Mouse (Mus musculus) cerebellum, adult (tissue): ENCODE results near the gene Cog1.
"Not testable (repeated sequence)": the region's sequence is repeated elsewhere in the genome, so short reads cannot be mapped to it uniquely, and the experiment has no call there.

Experiments used
- ATAC-seq: cut with Nextera tagmentation; 2 replicates; pipeline ENCODE4 v1.9.2; 2017; ENCODE audit warnings: mild to moderate bottlenecking, moderate library complexity, mixed read lengths; ENCODE audit not compliant: insufficient number of reproducible peaks, low FRiP score, low TSS enrichment

Cog1 gene

GRCm38 (mm10) chr11:113631302-113631701 lies 17.7 kb upstream of the Cog1 start:
- ATAC-seq = no peak

GRCm38 (mm10) chr11:113631862-113632261 lies 17.1 kb upstream of the Cog1 start:
- no peak for ATAC-seq

DNA sequence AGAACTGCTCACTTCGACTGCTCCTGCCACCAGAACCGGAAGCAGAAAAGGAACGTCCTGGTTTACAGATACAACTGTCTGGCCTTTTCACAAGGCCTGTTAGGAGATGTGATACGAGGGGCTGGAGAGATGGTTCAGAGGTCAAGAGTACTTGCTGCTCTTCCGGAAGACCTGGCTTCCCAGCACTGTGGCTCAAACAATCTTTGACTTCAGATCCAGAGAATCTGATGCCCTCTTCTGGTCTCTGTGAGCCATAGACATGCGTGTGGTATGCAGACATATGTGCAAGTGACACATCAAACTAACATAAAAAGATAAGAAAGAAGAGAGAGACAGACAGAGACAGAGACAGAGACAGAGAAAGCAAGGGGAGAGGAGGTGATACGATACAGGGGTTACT lies 16.7 kb upstream of the Cog1 start:
- ATAC-seq = no peak

DNA sequence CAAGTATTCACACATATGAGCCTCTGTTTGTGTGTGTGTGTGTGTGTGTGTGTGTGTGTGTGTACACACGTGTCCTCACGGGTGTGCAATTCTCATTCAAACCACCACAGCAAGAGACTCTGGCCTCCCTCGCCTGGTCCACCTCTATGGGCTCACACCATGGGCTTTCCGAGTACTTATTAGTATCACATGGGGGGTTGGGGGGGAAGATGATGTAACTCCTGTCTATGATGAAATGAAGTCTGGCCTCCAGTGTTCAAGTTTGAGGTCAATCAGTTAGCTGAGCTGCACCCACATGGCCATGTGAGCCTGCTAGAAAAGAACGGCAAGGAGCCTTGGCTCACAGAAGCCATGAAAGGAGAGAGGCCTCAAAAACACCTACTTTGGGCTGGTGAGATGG lies 15.6 kb upstream of the Cog1 start:
- no peak for ATAC-seq

DNA sequence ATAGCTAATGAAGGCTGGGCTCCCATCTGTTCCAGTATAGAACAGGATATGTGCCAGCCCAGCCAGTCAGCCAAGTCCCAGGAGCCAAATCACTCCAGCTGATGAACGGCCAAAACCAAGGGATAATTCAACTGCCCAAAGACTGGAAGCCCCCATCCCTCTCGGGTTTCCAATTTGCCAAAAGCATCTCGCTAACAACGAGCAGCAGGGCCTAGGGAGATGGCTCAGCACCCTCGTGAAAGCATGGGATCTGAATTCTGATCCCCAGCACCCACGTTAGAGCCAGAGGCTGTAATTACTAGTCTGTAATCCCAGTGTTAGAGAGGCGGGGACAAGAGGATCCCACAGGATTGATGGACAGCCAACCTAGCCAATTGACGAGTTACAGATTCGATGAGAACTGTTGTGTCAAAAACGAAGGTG lies 14.3 kb upstream of the Cog1 start:
- ATAC-seq = no peak

DNA sequence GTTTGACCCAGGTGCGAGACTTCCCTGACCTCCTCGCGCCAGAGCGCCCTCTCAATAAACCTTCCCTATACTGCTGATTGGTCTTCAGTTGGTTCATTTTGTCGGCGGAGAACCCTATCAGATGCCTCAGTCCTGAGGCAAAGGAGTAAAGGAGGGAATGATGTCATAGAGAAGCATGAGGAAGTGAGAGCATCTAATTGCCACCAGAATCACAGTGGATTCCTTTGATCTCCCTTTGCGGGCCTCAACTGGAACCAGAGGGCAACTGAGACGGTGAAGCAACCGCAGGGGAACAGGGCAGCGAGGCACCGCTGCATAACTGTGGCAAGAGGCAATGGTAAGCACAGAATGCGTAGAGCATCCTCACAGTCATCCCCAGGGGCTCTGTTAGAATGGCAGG lies 10.3 kb upstream of the Cog1 start:
- ATAC-seq = no peak

DNA sequence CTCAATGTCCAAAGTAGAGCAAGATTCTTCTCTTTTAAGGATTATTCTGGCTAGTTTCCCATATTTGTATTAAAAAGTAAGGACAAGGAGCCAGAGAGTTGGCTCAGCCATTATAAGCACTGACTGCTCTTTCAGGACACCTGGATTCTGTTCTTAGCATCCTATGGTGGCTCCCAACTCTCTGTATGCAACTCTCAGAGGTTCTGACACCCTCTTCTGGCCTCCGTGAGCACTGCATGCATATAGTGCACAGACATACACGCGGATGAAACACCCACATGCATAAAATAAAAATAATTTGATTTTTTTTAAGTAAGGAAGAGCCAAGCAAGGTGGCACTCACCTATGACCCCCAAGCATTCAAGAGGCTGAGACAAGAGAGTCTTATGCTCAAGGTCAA lies 3.8 kb upstream of the Cog1 start:
- ATAC-seq = no peak

GRCm38 (mm10) chr11:113648152-113648551 lies 817 bp upstream of the Cog1 start:
- ATAC-seq = peak; percentile 27; the same call in 1 of the 2 replicates

DNA sequence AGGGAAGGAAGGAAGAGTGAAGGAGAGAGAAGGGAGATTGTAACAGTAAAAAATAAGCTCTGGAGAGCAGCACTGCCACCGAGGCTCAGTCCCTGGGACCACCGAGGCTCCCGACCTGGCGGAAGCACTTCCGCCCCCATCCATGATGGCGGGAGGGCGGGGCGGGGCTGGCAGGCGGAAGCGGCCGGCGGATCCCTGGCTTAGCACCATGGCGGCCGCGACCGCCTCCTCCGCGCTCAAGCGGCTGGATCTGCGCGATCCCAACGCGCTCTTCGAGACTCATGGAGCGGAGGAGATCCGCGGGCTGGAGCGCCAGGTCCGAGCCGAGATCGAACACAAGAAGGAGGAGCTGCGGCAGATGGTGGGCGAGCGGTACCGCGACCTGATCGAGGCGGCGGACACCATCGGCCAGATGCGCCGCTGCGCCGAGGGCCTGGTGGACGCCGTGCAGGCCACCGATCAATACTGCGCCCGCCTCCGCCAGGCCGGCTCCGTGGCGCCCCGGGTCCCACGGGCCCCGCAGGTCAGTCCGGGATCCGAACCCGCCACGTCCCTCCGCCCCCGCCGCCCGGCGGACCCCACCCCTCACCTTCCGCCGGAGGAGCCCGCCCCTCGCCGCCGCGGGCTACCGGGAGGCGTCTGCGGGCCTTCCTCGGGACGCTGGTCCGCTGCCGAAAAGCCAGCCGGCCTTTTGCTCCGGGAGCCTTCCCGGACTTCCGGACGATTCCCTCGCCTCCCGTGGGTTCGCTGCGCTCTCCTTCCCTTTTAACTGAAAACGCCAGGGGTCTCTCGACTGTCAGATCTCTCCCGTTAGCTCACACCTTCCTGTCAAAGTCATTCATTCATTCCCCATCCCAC lies 613 bp downstream of the Cog1 start, which contains the start of gene Slc39a11:
Gene Slc39a11 (minus strand): TSS at position 727 of the 858 bp plus-strand sequence.
- peak; percentile 42 for ATAC-seq

DNA sequence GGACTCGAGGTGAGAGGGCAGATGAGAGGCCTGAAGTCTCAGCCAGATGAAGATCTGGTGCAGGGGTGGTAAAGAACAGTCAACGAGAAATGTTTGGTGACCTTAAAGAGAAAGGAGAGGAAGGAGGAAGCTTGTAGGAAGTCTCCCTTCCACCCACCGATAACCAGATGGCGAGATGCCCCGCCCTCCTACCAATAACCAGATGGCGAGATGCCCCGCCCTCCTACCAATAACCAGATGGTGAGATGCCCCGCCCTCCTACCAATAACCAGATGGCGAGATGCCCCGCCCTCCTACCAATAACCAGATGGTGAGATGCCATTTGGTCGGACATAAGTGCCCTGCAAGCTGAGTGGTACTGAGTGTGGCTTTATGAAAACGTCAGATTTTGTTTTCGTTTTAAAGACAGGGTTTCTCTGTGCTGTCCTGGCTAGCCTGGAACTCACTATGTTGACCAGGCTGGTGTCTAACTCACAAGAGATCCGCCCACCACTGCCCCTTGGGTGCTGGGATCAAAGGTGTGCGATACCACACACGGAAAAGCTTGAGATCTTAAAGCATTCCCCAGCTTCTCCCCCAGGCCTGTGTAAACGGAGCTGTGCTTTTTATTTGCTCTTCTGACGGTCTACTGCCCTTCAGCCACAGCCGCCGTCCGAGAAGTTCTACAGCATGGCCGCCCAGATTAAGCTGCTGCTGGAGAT lies 2.4 kb downstream of the Cog1 start:
- ATAC-seq = no peak

DNA sequence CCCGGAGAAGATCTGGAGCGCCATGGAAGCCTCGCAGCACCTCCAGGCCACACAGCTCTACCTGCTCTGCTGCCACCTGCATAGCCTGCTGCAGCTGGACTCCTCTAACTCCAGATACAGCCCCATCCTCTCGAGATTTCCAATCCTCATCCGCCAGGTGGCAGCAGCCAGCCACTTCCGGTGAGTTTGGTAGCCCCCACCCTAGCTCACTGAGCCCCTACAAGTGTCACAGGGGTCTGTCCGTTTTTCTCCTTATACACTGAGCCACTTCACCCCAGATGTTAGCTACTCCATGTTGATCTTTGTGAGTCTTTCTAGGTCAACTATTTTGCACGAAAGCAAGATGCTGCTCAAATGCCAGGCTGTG lies 2.9 kb downstream of the Cog1 start:
- ATAC-seq = no peak

- no peak for ATAC-seq
Measured at GRCm38 (mm10) chr11:113652516-113652915, 3.5 kb downstream of the Cog1 start.

DNA sequence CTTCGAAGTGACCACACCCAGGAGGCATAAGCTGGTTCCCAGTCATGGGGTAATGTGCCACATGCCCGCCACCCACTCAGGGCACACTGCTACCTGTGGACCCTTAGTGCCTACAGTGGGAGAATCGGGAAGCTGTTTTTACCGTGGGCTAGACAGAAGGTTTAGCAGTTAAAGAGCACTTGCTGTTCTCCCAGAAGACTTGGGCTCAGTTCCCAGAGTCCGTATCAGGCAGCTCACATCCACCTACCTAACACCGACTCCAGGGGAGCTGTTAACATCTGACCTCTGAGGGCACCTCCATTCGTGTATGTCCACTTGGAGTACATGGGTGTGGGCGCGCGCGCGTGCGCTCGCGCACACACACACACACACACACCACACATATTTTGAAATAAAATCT lies 5.1 kb downstream of the Cog1 start:
- ATAC-seq = no peak

GRCm38 (mm10) chr11:113654561-113655270 lies 5.7 kb downstream of the Cog1 start:
- no peak for ATAC-seq

DNA sequence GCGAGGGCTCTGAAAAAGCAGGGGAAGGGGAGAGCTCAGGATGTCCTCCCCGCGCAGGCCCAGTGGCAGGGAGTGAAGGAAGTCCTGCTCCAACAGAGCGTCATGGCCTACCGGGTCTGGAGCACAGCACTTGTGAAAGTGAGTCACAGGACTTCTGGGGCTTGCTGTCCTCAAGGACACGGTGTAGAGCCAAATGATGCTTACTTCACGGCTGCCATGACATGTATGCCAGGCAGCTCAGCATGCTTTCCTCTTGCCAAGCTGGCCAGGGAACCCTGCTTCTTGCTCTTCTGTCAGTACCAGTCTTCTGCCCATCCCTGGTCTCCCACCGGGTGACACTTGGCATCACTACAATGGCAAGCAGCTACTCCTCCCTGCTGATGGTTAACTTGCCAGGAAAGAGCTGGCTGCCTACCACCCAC lies 7.6 kb downstream of the Cog1 start:
- peak; percentile 78 for ATAC-seq

GRCm38 (mm10) chr11:113657221-113657620 lies 8.3 kb downstream of the Cog1 start:
- ATAC-seq = no peak

DNA sequence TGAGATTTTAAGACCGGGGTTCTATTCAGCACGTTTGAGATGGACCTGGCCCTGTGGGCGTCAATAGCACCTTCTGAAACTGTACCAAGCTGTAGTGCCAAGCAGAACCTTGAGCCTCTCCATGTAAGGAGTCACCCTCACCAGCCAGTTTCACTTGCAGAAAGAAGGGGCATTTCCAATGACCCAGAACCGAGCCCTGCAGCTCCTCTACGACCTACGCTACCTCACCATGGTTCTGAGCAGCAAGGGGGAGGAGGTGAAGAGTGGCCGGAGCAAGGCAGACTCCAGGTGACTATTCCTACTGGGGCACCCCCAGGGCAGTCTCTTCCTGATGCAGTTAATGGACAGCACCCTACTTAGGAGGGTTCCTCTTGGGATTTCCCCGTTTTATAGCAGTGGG lies 9.3 kb downstream of the Cog1 start:
- ATAC-seq = no peak

GRCm38 (mm10) chr11:113658763-113659162 lies 9.8 kb downstream of the Cog1 start:
- no peak for ATAC-seq

- ATAC-seq = not testable (repeated sequence)
Measured at GRCm38 (mm10) chr11:113660213-113660612, 11.2 kb downstream of the Cog1 start.

DNA sequence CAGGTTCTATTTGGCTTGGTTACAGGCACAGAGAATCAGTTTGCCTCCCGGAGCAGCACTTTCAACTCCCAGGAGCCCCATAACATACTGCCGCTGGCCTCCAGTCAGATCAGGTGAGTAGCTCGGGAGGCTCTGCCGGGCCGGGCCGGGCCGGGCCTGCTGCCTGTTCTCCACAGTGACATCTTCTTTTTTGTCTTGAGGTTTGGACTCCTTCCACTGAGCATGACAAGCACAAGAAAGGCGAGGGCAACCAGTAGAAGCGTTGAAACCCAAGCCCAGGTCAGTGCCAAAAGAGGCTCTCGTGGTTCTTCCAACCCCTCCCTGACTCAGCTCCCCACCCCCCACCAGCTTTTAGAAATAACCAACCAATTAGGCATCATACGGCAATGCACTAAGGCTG lies 12.0 kb downstream of the Cog1 start:
- ATAC-seq = no peak

- ATAC-seq = no peak
Measured at GRCm38 (mm10) chr11:113661835-113662351, 12.9 kb downstream of the Cog1 start.
